Mouse (Mus musculus): Measurements from ENCODE around the gene Igsf21. TPM values are rescaled to one million over a fixed set of nuclear protein-coding genes. Genes with fewer than 3 reads are reported as not detected.

Igsf21 gene
- polyA plus RNA-seq, 1 experiment from 2014 or later: 0.07 TPM

DNA sequence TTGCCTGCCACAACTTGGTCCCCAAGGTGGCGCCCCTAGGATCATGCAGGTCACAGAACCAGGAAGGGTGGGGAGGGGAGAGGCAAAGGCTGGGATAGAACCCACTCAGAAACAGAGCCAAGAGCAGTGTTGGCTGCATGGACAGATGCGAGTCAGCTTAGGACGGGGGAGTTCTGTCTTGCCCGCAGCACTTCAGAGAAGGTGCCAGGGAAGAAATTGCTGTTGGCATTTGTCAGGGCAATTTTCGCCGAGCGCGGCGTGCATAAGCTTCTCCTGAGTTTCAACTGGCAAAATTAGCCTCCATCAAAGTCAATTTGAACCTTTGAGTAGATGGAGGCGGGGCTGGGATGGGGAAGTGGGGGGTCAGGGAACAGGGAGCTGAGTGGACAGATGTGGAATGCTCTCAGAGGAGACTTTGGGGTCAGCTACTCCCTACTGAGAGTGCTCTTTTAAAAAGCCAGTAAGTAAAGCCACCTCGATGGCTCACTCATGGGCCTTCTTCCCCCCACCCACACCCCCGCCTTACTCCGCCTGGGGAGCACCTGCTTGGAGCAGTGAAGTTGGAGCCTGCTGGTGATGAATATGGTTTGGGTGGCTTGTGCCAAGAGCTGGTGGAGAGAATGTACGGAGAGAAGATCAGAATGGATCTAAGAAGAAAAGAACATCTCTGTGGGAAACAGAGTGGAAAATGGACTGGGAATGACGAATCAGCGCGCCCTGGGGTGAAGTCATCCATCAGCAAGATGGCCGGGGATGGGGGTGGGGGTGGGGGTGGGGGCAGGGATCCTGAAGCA is 12.0 kb downstream of the Igsf21 start:
- no peaks in the 10 kb centered on the region for H3K27me3 ChIP-seq
- H3K9ac ChIP-seq: no peak overlapping the region
- no peak overlapping the region for H3K4me3 ChIP-seq (replicated peaks)
- 65% methylated on average over 18 of the region's 18 CpGs for WGBS (ENCODE audit: insufficient replicate concordance)
- no peaks in the 10 kb centered on the region for H3K36me3 ChIP-seq (replicated peaks)
- no peaks in the 10 kb centered on the region for H3K4me1 ChIP-seq (replicated peaks)
- ATAC-seq (ENCODE audit: insufficient read depth): no peak
- no peaks in the 10 kb centered on the region for H3K9me3 ChIP-seq (replicated peaks)
- no peak overlapping the region for H3K27ac ChIP-seq (replicated peaks)
- H3K4me2 ChIP-seq: no peak overlapping the region

DNA sequence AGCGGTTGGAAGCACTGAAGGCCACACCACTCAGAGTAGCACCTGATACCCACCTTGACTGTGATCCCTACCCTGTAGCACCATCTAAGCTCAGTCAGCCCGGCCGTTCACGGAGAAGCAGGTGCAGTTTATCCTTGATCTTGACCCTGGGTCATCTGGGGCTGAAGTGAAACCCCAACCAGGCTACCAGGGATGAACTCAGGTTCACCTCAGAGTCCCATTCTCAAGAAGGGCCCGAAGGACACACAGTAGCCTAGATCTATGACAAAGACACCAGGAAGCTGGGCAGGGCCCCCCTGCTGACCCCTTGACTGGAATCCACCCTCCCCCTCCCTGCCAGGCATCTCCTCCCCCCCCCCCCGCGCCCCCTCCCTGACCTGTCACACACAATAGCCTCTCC is 18.7 kb downstream of the Igsf21 start:
- H3K36me3 ChIP-seq (replicated peaks): no peaks in the 10 kb centered on the region
- H3K9ac ChIP-seq: no peak overlapping the region
- H3K4me2 ChIP-seq: no peak overlapping the region
- ATAC-seq (ENCODE audit: insufficient read depth): no peak
- H3K27ac ChIP-seq (replicated peaks): no peak overlapping the region
- no peak overlapping the region for H3K4me3 ChIP-seq (replicated peaks)
- peaks cover 10% of the 10 kb centered on the region for H3K27me3 ChIP-seq
- H3K4me1 ChIP-seq (replicated peaks): no peaks in the 10 kb centered on the region
- WGBS (ENCODE audit: insufficient replicate concordance): 58% methylated on average over 6 of the region's 7 CpGs
- H3K9me3 ChIP-seq (replicated peaks): no peaks in the 10 kb centered on the region

DNA sequence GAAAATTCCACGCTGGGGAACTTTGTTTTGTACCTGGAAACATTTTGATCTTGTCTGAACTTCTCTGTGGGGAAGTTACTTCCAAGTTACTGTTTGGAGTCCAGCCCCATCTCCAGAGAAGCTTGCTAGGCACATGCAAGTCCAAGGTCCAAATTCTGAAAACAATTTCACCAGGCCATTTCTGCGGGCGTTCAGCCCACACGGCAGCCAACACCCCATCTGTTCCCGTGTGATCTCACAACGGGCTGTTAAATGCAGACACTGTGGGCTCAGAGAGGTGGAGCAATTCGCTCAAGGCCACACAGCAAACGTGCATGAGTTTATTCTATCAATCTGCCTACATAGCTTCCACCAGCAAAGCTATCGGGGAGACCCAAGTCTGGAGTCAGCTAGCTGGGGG is 21.4 kb downstream of the Igsf21 start:
- Histone ChIP-seq H3K4me3 (replicated peaks) (no peak overlapping the region), H3K27me3 (peaks cover 10% of the 10 kb centered on the region), H3K4me2 (no peak overlapping the region), H3K36me3 (replicated peaks) (no peaks in the 10 kb centered on the region), H3K9me3 (replicated peaks) (no peaks in the 10 kb centered on the region), H3K27ac (replicated peaks) (no peak overlapping the region), H3K9ac (no peak overlapping the region), H3K4me1 (replicated peaks) (no peaks in the 10 kb centered on the region)
- no peak for ATAC-seq (ENCODE audit: insufficient read depth)
- WGBS (ENCODE audit: insufficient replicate concordance): 53% methylated on average over 9 of the region's 9 CpGs

DNA sequence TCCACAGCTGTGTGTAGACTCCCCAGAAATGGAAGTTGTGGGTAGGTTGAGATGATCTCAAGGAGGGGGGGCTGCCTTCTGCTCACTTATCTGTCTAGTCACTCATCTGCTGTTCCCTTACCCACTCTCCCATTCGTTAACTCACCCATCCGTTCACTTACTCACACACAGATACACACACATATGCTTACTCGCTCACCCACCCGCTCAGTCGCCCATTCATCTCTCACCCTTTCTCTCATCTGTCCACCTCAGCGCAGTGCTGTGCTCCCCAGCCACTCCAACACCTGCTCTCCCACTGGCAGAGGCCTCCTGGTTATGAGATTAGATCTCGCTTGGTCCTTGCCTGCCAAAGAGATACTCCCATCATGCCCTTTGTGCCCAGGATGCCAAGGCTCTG is 22.1 kb downstream of the Igsf21 start:
- WGBS (ENCODE audit: insufficient replicate concordance): 74% methylated on average over 7 of the region's 7 CpGs

DNA sequence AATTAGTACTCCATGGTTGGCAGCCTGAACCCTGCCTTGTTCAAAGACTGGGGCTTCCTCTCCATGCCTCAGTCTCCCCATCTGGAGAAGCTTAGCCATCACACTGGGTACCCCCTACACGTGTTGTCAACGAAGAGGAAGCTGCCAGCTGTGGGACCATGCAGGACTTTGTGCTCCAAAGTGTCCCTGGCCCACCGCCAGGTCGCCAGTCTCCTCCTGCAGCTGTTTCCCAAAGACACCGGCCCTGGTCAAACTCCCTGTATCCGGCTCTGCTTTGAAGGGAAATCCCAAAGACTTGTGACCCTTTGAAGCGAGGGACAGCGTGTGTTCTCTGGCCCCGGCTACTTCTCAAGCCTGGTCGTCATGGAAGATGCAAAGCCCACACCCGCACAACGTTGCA is 23.5 kb downstream of the Igsf21 start:
- H3K36me3 ChIP-seq (replicated peaks): no peaks in the 10 kb centered on the region
- WGBS (ENCODE audit: insufficient replicate concordance): 35% methylated on average over 12 of the region's 12 CpGs
- H3K9ac ChIP-seq: no peak overlapping the region
- no peak overlapping the region for H3K4me3 ChIP-seq (replicated peaks)
- H3K4me2 ChIP-seq: no peak overlapping the region
- no peak for ATAC-seq (ENCODE audit: insufficient read depth)
- no peak overlapping the region for H3K27ac ChIP-seq (replicated peaks)
- H3K4me1 ChIP-seq (replicated peaks): no peaks in the 10 kb centered on the region
- H3K27me3 ChIP-seq: peaks cover 10% of the 10 kb centered on the region
- no peaks in the 10 kb centered on the region for H3K9me3 ChIP-seq (replicated peaks)

More for the DNA sequence above, 22.1 kb downstream of the Igsf21 start:
- ATAC-seq (ENCODE audit: insufficient read depth): no peak
- H3K9me3 ChIP-seq (replicated peaks): no peaks in the 10 kb centered on the region
- H3K27me3 ChIP-seq: peaks cover 10% of the 10 kb centered on the region
- no peak overlapping the region for H3K4me3 ChIP-seq (replicated peaks)
- no peaks in the 10 kb centered on the region for H3K36me3 ChIP-seq (replicated peaks)
- no peak overlapping the region for H3K9ac ChIP-seq
- H3K4me2 ChIP-seq: no peak overlapping the region
- no peak overlapping the region for H3K27ac ChIP-seq (replicated peaks)
- H3K4me1 ChIP-seq (replicated peaks): no peaks in the 10 kb centered on the region

DNA sequence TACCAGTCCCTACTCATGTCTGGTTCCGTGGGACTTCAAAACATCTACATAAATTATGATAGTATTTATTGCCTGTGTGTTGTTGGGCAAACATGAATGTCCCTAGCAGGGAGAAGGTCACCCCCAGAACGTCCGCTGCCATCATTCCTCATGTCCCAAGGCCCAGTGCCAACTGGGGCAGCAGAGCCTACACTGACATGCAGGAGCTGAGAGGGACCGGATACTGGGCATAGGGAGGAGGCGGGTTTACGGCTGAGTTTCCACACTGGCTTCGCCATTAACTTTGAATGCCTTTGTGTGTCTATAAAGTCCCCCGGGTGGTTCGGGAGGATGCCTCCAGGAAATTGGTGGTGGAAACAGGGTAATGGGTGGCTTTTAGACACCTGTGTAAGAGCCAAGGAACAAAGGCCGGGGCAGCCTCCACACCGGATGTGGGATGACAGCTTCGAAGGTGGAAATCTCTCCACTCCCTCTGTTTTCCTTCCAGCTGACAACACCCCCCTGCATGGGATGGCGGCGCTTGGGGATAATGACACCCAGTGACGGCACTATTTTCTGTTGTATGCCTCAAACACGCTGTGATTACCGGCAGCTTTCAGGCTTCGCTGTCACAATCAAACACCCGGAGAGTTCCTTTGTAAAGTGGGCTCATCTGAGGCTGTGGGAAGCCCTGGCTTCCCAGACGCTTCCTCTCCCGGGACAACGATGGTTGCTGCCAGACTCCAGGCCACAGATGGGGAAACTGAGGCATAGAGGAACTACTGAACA is 26.1 kb downstream of the Igsf21 start:
- ATAC-seq (ENCODE audit: insufficient read depth): no peak
- H3K27ac ChIP-seq (replicated peaks): no peak overlapping the region
- 63% methylated on average over 22 of the region's 22 CpGs for WGBS (ENCODE audit: insufficient replicate concordance)
- H3K9ac ChIP-seq: no peak overlapping the region
- no peak overlapping the region for H3K4me3 ChIP-seq (replicated peaks)
- H3K4me1 ChIP-seq (replicated peaks): no peaks in the 10 kb centered on the region
- H3K36me3 ChIP-seq (replicated peaks): no peaks in the 10 kb centered on the region
- H3K9me3 ChIP-seq (replicated peaks): no peaks in the 10 kb centered on the region
- peaks cover 10% of the 10 kb centered on the region for H3K27me3 ChIP-seq
- H3K4me2 ChIP-seq: no peak overlapping the region

DNA sequence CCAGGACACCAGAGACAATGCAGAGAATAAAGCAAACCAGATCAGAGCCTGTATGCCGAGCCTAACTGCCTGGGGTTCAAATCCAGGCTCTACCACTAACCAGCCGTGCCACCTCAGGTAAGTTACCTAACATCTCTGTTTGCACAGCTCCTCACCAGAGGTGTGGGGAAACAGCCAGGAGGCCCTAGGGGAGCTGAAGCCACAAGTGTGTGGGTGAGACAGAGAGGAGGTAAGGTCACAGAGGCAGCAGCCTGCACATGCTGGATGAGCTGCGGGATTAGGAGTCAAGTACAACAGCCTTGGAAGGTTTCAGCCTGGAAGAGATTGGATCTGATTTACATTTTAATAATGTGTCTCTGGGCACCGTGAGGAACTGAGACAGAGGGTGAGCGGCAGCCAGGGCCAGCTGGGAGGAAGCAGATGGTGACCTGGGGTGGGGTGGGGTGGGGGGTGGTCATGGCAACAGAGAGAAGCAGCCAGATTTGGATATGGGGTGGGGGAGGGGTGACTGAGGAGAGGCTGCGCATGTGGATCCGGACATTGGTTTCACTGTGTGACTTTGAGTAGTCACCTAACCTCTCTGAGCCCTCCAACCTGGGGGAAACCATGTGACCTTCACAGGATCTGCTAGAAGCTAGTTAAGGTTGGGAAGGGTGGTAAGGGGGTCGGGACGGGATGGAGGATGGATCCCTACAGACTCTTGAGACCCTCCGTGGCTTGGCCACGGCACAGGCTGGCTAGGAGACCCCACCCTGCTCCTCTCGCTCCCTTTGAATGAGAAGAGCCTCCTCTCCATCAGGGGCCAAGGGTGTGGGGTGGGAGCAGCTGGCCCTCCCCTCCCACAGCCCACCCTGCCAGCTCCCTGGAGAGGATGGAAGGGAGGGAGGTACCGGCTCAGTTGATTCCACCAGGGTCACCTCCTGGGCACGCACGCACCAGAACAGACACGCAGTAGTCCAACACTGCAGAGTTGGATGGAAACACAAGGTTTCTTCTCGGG is 27.4 kb downstream of the Igsf21 start:
- Histone ChIP-seq H3K27ac (replicated peaks) (no peak overlapping the region), H3K9me3 (replicated peaks) (no peaks in the 10 kb centered on the region), H3K9ac (no peak overlapping the region), H3K4me2 (no peak overlapping the region), H3K4me1 (replicated peaks) (no peaks in the 10 kb centered on the region), H3K36me3 (replicated peaks) (no peaks in the 10 kb centered on the region), H3K27me3 (peaks cover 4% of the 10 kb centered on the region), H3K4me3 (replicated peaks) (no peak overlapping the region)
- 51% methylated on average over 17 of the region's 17 CpGs for WGBS (ENCODE audit: insufficient replicate concordance)
- ATAC-seq (ENCODE audit: insufficient read depth): no peak

DNA sequence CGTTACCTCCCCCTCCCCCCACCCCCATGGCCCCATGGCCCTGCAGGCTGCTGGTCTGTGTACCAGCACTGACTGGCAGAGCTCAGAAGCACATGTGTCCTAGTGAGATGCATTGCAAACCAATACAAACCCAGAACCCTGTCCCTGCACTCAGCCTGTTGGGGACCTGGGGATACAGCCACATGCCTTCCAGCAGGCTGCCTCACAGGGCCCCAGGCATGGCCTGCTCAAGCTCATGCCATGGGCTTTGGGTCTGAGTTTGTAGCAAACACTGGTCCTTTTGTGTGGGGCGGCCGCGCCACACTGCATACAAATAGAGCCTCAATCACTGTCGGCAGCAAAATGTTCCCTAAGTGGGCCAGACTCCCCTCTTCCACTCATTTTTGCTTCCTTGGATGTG is 28.2 kb downstream of the Igsf21 start:
- WGBS (ENCODE audit: insufficient replicate concordance): 78% methylated on average over 5 of the region's 5 CpGs
- Histone ChIP-seq H3K4me1 (replicated peaks) (no peaks in the 10 kb centered on the region), H3K9me3 (replicated peaks) (no peaks in the 10 kb centered on the region), H3K4me3 (replicated peaks) (no peak overlapping the region), H3K9ac (no peak overlapping the region), H3K36me3 (replicated peaks) (no peaks in the 10 kb centered on the region), H3K4me2 (no peak overlapping the region), H3K27me3 (no peaks in the 10 kb centered on the region; the same call in 1 of the 2 replicates), H3K27ac (replicated peaks) (no peak overlapping the region)
- no peak for ATAC-seq (ENCODE audit: insufficient read depth)

DNA sequence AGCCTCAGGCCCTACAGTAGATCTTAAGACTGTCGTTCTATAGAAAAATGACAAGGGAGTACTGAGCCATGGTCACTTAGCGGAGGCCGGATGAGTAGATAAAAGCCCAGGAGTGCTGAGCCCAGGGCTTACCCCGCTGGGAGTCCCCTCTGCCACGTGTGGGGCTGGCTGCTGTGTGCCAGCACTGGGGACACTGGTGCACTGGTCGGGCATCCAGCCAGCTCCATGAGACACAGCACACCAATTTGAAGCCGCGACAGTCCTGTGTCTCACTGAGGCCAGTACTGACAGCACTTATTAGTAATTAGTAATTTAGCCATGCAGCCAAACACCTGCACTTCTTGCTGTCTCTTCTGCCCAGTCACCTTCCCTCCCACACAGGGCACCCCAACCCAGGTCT is 28.6 kb downstream of the Igsf21 start:
- Histone ChIP-seq H3K27me3 (no peaks in the 10 kb centered on the region), H3K4me2 (no peak overlapping the region), H3K4me1 (replicated peaks) (no peaks in the 10 kb centered on the region), H3K4me3 (replicated peaks) (no peak overlapping the region), H3K9me3 (replicated peaks) (no peaks in the 10 kb centered on the region), H3K27ac (replicated peaks) (no peak overlapping the region), H3K9ac (no peak overlapping the region), H3K36me3 (replicated peaks) (no peaks in the 10 kb centered on the region)
- 68% methylated on average over 8 of the region's 8 CpGs for WGBS (ENCODE audit: insufficient replicate concordance)
- no peak for ATAC-seq (ENCODE audit: insufficient read depth)

DNA sequence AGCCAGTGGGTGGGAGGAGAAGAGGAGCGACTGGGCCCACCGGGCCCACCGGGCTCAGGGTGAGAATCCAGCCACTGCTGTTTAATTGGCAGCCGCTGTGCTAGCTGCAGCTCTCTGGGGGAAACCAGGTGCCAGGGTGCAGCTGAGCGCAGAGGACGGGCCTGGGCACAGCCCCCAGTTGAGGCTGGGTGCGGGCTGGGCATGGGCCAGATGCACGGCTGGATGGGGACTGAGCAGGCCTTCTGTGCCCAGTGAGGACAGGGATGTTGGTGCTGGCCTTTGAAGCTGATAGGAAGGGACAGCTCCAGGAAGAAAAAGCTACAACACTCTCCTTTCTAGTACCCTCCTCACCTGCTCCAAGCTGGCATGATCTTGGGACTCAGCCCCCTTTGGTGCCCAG is 30.5 kb downstream of the Igsf21 start:
- 74% methylated on average over 8 of the region's 8 CpGs for WGBS (ENCODE audit: insufficient replicate concordance)
- ATAC-seq (ENCODE audit: insufficient read depth): no peak
- Histone ChIP-seq H3K4me1 (replicated peaks) (no peaks in the 10 kb centered on the region), H3K9ac (no peak overlapping the region), H3K4me3 (replicated peaks) (no peak overlapping the region), H3K9me3 (replicated peaks) (no peaks in the 10 kb centered on the region), H3K4me2 (no peak overlapping the region), H3K27me3 (no peaks in the 10 kb centered on the region), H3K36me3 (replicated peaks) (no peaks in the 10 kb centered on the region), H3K27ac (replicated peaks) (no peak overlapping the region)

DNA sequence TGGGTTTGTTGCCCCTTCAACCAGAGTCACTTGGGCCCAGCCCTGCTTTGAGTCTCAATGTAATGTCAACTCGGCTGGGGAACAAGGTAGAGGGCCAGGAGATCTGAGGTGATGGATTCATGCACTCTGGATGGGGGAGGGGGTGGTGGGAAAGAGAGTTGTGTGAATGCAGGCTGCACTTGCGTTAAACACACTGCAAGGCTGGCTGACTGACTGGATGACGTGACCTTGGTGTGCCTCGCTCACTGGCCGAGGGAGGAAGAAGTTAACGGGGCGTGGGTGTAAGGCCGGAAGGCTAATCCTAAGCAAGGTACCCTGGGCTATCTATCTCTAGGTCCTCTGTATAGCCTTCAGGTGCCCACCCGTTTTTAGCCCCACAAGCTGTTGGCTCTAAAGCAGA is 31.4 kb downstream of the Igsf21 start:
- H3K36me3 ChIP-seq (replicated peaks): no peaks in the 10 kb centered on the region
- H3K4me2 ChIP-seq: no peak overlapping the region
- H3K27me3 ChIP-seq: no peaks in the 10 kb centered on the region
- ATAC-seq (ENCODE audit: insufficient read depth): no peak
- no peak overlapping the region for H3K4me3 ChIP-seq (replicated peaks)
- no peaks in the 10 kb centered on the region for H3K9me3 ChIP-seq (replicated peaks)
- 64% methylated on average over 9 of the region's 9 CpGs for WGBS (ENCODE audit: insufficient replicate concordance)
- H3K4me1 ChIP-seq (replicated peaks): no peaks in the 10 kb centered on the region
- H3K9ac ChIP-seq: no peak overlapping the region
- H3K27ac ChIP-seq (replicated peaks): no peak overlapping the region

Data from liver, embryonic 15.5 days (tissue).